Mouse (Mus musculus) heart, postnatal 0 days (tissue): ENCODE data around the gene Agtr2. TPM values are rescaled to one million over a fixed set of nuclear protein-coding genes. Genes with fewer than 3 reads are reported as not detected.
"Not testable (repeated sequence)": the region's sequence is repeated elsewhere in the genome, so short reads cannot be mapped to it uniquely, and the experiment has no call there.

ENCODE experiments used
- ATAC-seq: fragments of 200-750 bp; cut with Nextera tagmentation; 2 replicates; pipeline ENCODE4 v1.8.0; 2017; ENCODE audit warnings: low read depth, moderate number of reproducible peaks, moderate library complexity; ENCODE audit not compliant: insufficient read depth
- DNase-seq: peaks from one replicate; pipeline ENCODE4 v3.0.0-alpha.2; 2016; ENCODE audit warnings: low spot score
- H3K27ac ChIP-seq: fragments of 300-500 bp; sonication (generic); 2 replicates; pipeline ENCODE4 v1.5.1; 2014; ENCODE audit warnings: low read depth, mild to moderate bottlenecking
- H3K27me3 ChIP-seq: fragments of 300-500 bp; sonication (generic); 2 replicates; pipeline ENCODE4 v1.6.1; 2014; ENCODE audit warnings: low read length, mixed read lengths; ENCODE audit not compliant: control insufficient read depth, insufficient read depth
- H3K36me3 ChIP-seq: fragments of 300-500 bp; sonication (generic); replicated peaks from 2 replicates; pipeline ENCODE4 v1.6.1; 2014; ENCODE audit warnings: low read length, mixed read lengths; ENCODE audit not compliant: control insufficient read depth, insufficient read depth
- H3K4me1 ChIP-seq: fragments of 300-500 bp; sonication (generic); 2 replicates; pipeline ENCODE4 v1.6.1; 2014; ENCODE audit warnings: antibody characterized with exemption; ENCODE audit not compliant: control insufficient read depth, insufficient read depth
- H3K4me2 ChIP-seq: fragments of 300-500 bp; sonication (generic); 2 replicates; pipeline ENCODE4 v1.6.1; 2014; ENCODE audit warnings: low read depth, mild to moderate bottlenecking, low read length, moderate library complexity
- H3K4me3 ChIP-seq: fragments of 300-500 bp; sonication (generic); 2 replicates; pipeline ENCODE4 v1.5.1; 2014; ENCODE audit warnings: low read depth, low read length
- H3K9ac ChIP-seq: fragments of 300-500 bp; sonication (generic); replicated peaks from 2 replicates; pipeline ENCODE4 v1.6.1; 2014; ENCODE audit warnings: low read depth, low read length, mixed read lengths
- H3K9me3 ChIP-seq: fragments of 300-500 bp; sonication (generic); replicated peaks from 2 replicates; pipeline ENCODE4 v1.6.1; 2016; ENCODE audit warnings: low read length; ENCODE audit not compliant: control insufficient read depth
- CTCF ChIP-seq: IDR thresholded peaks from 2 replicates; pipeline ENCODE4 v1.5.1; 2016; ENCODE audit warnings: antibody characterized with exemption, control low read depth, low read depth
- EP300 ChIP-seq: IDR thresholded peaks from 2 replicates; pipeline ENCODE4 v1.6.1; 2016; ENCODE audit warnings: antibody characterized with exemption, low read depth
- WGBS: fragments of 180-500 bp; shearing (Covaris S2); extraction: QIAGEN DNeasy Blood & Tissue Kit; methylation state at CpG from one replicate; pipeline ENCODE4 v1.1.7; 2014; 5-methylcytosine and 5-hydroxymethylcytosine counted together
- polyA plus RNA-seq: library from polyadenylated mRNA; unstranded; fragments of >200 nt; fragmentation: Nextera tagmentation; extraction: Ambion mirVana; gene quantifications from 2 replicates; pipeline ENCODE4 v1.2.1, GENCODE M21; 2015
- total RNA-seq: library from RNA; depleted of rRNA; stranded (reverse); fragments of >200 nt; gene quantifications from 2 replicates; pipeline ENCODE4 v1.2.3, GENCODE M21; 2014; ENCODE audit warnings: low replicate concordance; rRNA removed

Agtr2 gene
- 3.5 and 12.1 TPM in 2 replicates for total RNA-seq
- polyA plus RNA-seq = 1.3 and 3.6 TPM in 2 replicates

- no peak within 1 kb of the TSS for H3K27ac ChIP-seq
- H3K27me3 ChIP-seq = no peaks in the 10 kb centered on the region
- ATAC-seq = no peak
- H3K36me3 ChIP-seq = no peaks in the 10 kb centered on the region
- no peak within 1 kb of the TSS for H3K4me3 ChIP-seq
- H3K9ac ChIP-seq = no peak within 1 kb of the TSS
- DNase-seq = no peak
- TF ChIP-seq EP300 = no peak
- no peak for TF ChIP-seq CTCF
- H3K9me3 ChIP-seq = no peaks in the 10 kb centered on the region
- 60% methylated on average over 5 of the region's 5 CpGs for WGBS
- no peak within 1 kb of the TSS for H3K4me2 ChIP-seq
- H3K4me1 ChIP-seq = no peaks in the 10 kb centered on the region
Observed at GRCm38 (mm10) chrX:21484414-21484813, at the start of gene Agtr2. TSS of gene Agtr2 (plus strand) at chrX:21484544.

DNA sequence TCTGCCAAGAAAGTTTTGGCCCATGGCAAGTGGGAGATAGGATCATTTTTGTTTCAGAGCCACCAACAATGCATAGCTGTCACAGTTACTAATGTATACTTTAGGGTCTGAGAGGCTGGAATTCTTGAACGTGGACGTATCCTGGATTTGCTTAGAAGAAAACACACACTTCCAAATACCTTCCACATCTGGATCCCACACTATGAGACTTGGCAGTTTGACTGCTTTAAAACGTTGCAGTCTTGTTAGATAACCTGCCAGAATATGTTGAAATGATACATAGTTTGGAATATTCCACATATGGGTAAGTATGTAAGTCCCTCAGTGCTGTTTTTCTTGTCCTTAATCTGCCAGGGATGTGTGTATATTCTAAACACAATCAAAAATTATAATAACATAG, 31.8 kb upstream of the Agtr2 start:
- WGBS = 38% methylated on average over 3 of the region's 3 CpGs
- ATAC-seq = no peak
- no peak for DNase-seq
- Histone ChIP-seq H3K4me1 (no peaks in the 10 kb centered on the region), H3K27ac (no peak overlapping the region), H3K27me3 (no peaks in the 10 kb centered on the region), H3K4me3 (no peak overlapping the region), H3K9me3 (no peaks in the 10 kb centered on the region), H3K36me3 (no peaks in the 10 kb centered on the region), H3K9ac (no peak overlapping the region), H3K4me2 (no peak overlapping the region)
- TF ChIP-seq CTCF (no peak), EP300 (no peak)

- Histone ChIP-seq H3K4me3 (no peak overlapping the region), H3K4me2 (no peak overlapping the region), H3K27ac (no peak overlapping the region), H3K36me3 (no peaks in the 10 kb centered on the region), H3K9ac (no peak overlapping the region), H3K27me3 (no peaks in the 10 kb centered on the region), H3K9me3 (no peaks in the 10 kb centered on the region), H3K4me1 (no peaks in the 10 kb centered on the region)
- 42% methylated on average over 2 of the region's 2 CpGs for whole genome bisulfite sequencing
- DNase-seq (no peak), ATAC-seq (no peak)
- TF ChIP-seq EP300 (no peak), CTCF (no peak)
Observed at GRCm38 (mm10) chrX:21488111-21488510, 3.8 kb downstream of the Agtr2 start.

- no peak overlapping the region for H3K9ac ChIP-seq
- 33% methylated on average over 2 of the region's 2 CpGs for WGBS
Observed at GRCm38 (mm10) chrX:21500242-21500641, 15.9 kb downstream of the Agtr2 start.

GRCm38 (mm10) chrX:21507333-21507732, 23.0 kb downstream of the Agtr2 start:
- H3K27me3 ChIP-seq, H3K27ac ChIP-seq, H3K9ac ChIP-seq, H3K36me3 ChIP-seq, H3K9me3 ChIP-seq, DNase-seq, H3K4me1 ChIP-seq, ATAC-seq, H3K4me3 ChIP-seq, H3K4me2 ChIP-seq: not testable (repeated sequence)
- WGBS = 68% methylated on average over 2 of the region's 2 CpGs

More at GRCm38 (mm10) chrX:21500242-21500641, 15.9 kb downstream of the Agtr2 start:
- no peaks in the 10 kb centered on the region for H3K36me3 ChIP-seq
- TF ChIP-seq CTCF = no peak
- TF ChIP-seq EP300 = no peak
- H3K9me3 ChIP-seq = no peaks in the 10 kb centered on the region
- H3K27ac ChIP-seq = no peak overlapping the region
- ATAC-seq (no peak), DNase-seq (no peak)
- no peaks in the 10 kb centered on the region for H3K4me1 ChIP-seq
- no peak overlapping the region for H3K4me2 ChIP-seq
- no peak overlapping the region for H3K4me3 ChIP-seq
- no peaks in the 10 kb centered on the region for H3K27me3 ChIP-seq

- TF ChIP-seq EP300 (no peak), CTCF (no peak)
- no peak for ATAC-seq
- Histone ChIP-seq H3K9ac (no peak overlapping the region), H3K4me1 (no peaks in the 10 kb centered on the region), H3K36me3 (no peaks in the 10 kb centered on the region), H3K27ac (no peak overlapping the region), H3K4me2 (no peak overlapping the region), H3K4me3 (no peak overlapping the region), H3K27me3 (no peaks in the 10 kb centered on the region), H3K9me3 (no peaks in the 10 kb centered on the region)
- no peak for DNase-seq
- WGBS = 57% methylated on average over 4 of the region's 4 CpGs
Observed at GRCm38 (mm10) chrX:21522590-21522989, 38.2 kb downstream of the Agtr2 start.

Other genes with a start within 250 kb of the Agtr2 start
- gene Slc6a14, start 230.4 kb downstream of the Agtr2 start, total RNA-seq = 0.70 TPM in 1 of 2 replicates, not detected in the other
- gene Slc6a14, start 230.4 kb downstream of the Agtr2 start, polyA plus RNA-seq = 0.20 and 0.27 TPM in 2 replicates